Mouse (Mus musculus): ENCODE results near the gene Ntsr2. TPM values are rescaled to one million over a fixed set of nuclear protein-coding genes. Genes with fewer than 3 reads are reported as not detected.

Gene Ntsr2
- 100 to 1,000 TPM; 131 to 169 (median 152) TPM for total RNA-seq (2022)

- DNase-seq (ENCODE audit: low spot score in 2 of 2) = peak; percentile 43 to 72
Observed at GRCm38 (mm10) chr12:16653332-16654093, at the start of gene Ntsr2. Gene Ntsr2 (plus strand): TSS chr12:16653382.

- peak in 1 of 2 experiments; percentile 68 for DNase-seq (ENCODE audit: low spot score in 2 of 2)
Observed at GRCm38 (mm10) chr12:16605624-16606023, 47.6 kb upstream of the Ntsr2 start.

GRCm38 (mm10) chr12:16610936-16611335 is 42.2 kb upstream of the Ntsr2 start, which contains the start of gene Lpin1:
Gene Lpin1 (minus strand): TSS chr12:16610966.
- no peak for DNase-seq (ENCODE audit: low spot score in 2 of 2)

GRCm38 (mm10) chr12:16614556-16614955 is 38.6 kb upstream of the Ntsr2 start:
- DNase-seq (ENCODE audit: low spot score in 2 of 2) = no peak

- no peak for DNase-seq (ENCODE audit: low spot score in 2 of 2)
Observed at GRCm38 (mm10) chr12:16615738-16616137, 37.4 kb upstream of the Ntsr2 start.

GRCm38 (mm10) chr12:16618512-16619274 is 34.5 kb upstream of the Ntsr2 start:
- peak; percentile 27 to 73 for DNase-seq (ENCODE audit: low spot score in 2 of 2)

- DNase-seq (ENCODE audit: low spot score in 2 of 2) = no peak
Observed at GRCm38 (mm10) chr12:16619453-16619852, 33.7 kb upstream of the Ntsr2 start.

- DNase-seq (ENCODE audit: low spot score in 2 of 2) = no peak
Observed at GRCm38 (mm10) chr12:16620230-16620629, 33.0 kb upstream of the Ntsr2 start.

GRCm38 (mm10) chr12:16630152-16630865 is 22.9 kb upstream of the Ntsr2 start:
- no peak for DNase-seq (ENCODE audit: low spot score in 2 of 2)

GRCm38 (mm10) chr12:16630866-16631185 is 22.4 kb upstream of the Ntsr2 start:
- DNase-seq (ENCODE audit: low spot score in 2 of 2) = no peak

GRCm38 (mm10) chr12:16631423-16631822 is 21.8 kb upstream of the Ntsr2 start:
- DNase-seq (ENCODE audit: low spot score in 2 of 2) = no peak

GRCm38 (mm10) chr12:16633235-16633634 is 19.9 kb upstream of the Ntsr2 start:
- no peak for DNase-seq (ENCODE audit: low spot score in 2 of 2)

- DNase-seq (ENCODE audit: low spot score in 2 of 2) = no peak
Observed at GRCm38 (mm10) chr12:16634075-16634813, 18.9 kb upstream of the Ntsr2 start.

GRCm38 (mm10) chr12:16635816-16636215 is 17.4 kb upstream of the Ntsr2 start:
- no peak for DNase-seq (ENCODE audit: low spot score in 2 of 2)

GRCm38 (mm10) chr12:16639078-16639771 is 14.0 kb upstream of the Ntsr2 start:
- DNase-seq (ENCODE audit: low spot score in 2 of 2) = no peak

- no peak for DNase-seq (ENCODE audit: low spot score in 2 of 2)
Observed at GRCm38 (mm10) chr12:16640075-16640474, 13.1 kb upstream of the Ntsr2 start.

GRCm38 (mm10) chr12:16642000-16642399 is 11.2 kb upstream of the Ntsr2 start:
- DNase-seq (ENCODE audit: low spot score in 2 of 2) = no peak

GRCm38 (mm10) chr12:16643508-16644345 is 9.5 kb upstream of the Ntsr2 start:
- peak in 1 of 2 experiments; percentile 47 for DNase-seq (ENCODE audit: low spot score in 2 of 2)

- DNase-seq (ENCODE audit: low spot score in 2 of 2) = no peak
Observed at GRCm38 (mm10) chr12:16644698-16645097, 8.5 kb upstream of the Ntsr2 start.

All from left cerebral cortex, adult 8-10 months (tissue).